Mouse (Mus musculus): ENCODE measurements around the gene Ano6. TPM values are rescaled to one million over a fixed set of nuclear protein-coding genes. Genes with fewer than 3 reads are reported as not detected.

The Ano6 gene
- polyA plus RNA-seq, 1 experiment from 2014 or later, result 27.8 TPM

GRCm38 (mm10) chr15:95890368-95890767 lies 99.7 kb downstream of the Ano6 start:
- Histone ChIP-seq H3K9ac (replicated peaks; ENCODE audit: low read length) (no peak overlapping the region), H3K4me1 (ENCODE audit: control insufficient read depth, insufficient read depth, low read length) (peaks cover 7% of the 10 kb centered on the region), H3K4me2 (ENCODE audit: low read length) (no peak overlapping the region), H3K9me3 (ENCODE audit: control insufficient read depth, low read length) (no peaks in the 10 kb centered on the region), H3K27me3 (ENCODE audit: control insufficient read depth, insufficient read depth, low read length) (no peaks in the 10 kb centered on the region), H3K36me3 (ENCODE audit: control insufficient read depth, insufficient read depth, low read length) (no peaks in the 10 kb centered on the region; the same call in 1 of the 2 replicates), H3K27ac (replicated peaks; ENCODE audit: low read depth, low read length) (no peak overlapping the region), H3K4me3 (replicated peaks; ENCODE audit: low read depth, low read length) (no peak overlapping the region)
- DNase-seq (no peak), ATAC-seq (ENCODE audit: low FRiP score, low TSS enrichment) (no peak)
- WGBS, result 92% methylated on average over 5 of the region's 5 CpGs

GRCm38 (mm10) chr15:95892171-95892570 lies 101.5 kb downstream of the Ano6 start:
- H3K27me3 ChIP-seq (ENCODE audit: control insufficient read depth, insufficient read depth, low read length), result no peaks in the 10 kb centered on the region
- H3K4me3 ChIP-seq (replicated peaks; ENCODE audit: low read depth, low read length), result no peak overlapping the region
- no peak overlapping the region for H3K27ac ChIP-seq (replicated peaks; ENCODE audit: low read depth, low read length)
- no peak for ATAC-seq (ENCODE audit: low FRiP score, low TSS enrichment)
- peaks cover 6% of the 10 kb centered on the region for H3K4me1 ChIP-seq (ENCODE audit: control insufficient read depth, insufficient read depth, low read length)
- no peaks in the 10 kb centered on the region; the same call in 1 of the 2 replicates for H3K36me3 ChIP-seq (ENCODE audit: control insufficient read depth, insufficient read depth, low read length)
- H3K9ac ChIP-seq (replicated peaks; ENCODE audit: low read length), result no peak overlapping the region
- no peaks in the 10 kb centered on the region for H3K9me3 ChIP-seq (ENCODE audit: control insufficient read depth, low read length)
- DNase-seq, result no peak
- no peak overlapping the region for H3K4me2 ChIP-seq (ENCODE audit: low read length)
- WGBS, result 87% methylated on average over 4 of the region's 4 CpGs

GRCm38 (mm10) chr15:95892929-95893328 lies 102.3 kb downstream of the Ano6 start:
- H3K36me3 ChIP-seq (ENCODE audit: control insufficient read depth, insufficient read depth, low read length), result no peaks in the 10 kb centered on the region; the same call in 1 of the 2 replicates
- 84% methylated on average over 10 of the region's 10 CpGs for WGBS
- no peak overlapping the region for H3K9ac ChIP-seq (replicated peaks; ENCODE audit: low read length)
- DNase-seq, result no peak
- no peaks in the 10 kb centered on the region for H3K27me3 ChIP-seq (ENCODE audit: control insufficient read depth, insufficient read depth, low read length)
- H3K4me1 ChIP-seq (ENCODE audit: control insufficient read depth, insufficient read depth, low read length), result no peaks in the 10 kb centered on the region
- H3K4me3 ChIP-seq (replicated peaks; ENCODE audit: low read depth, low read length), result no peak overlapping the region
- no peak overlapping the region for H3K27ac ChIP-seq (replicated peaks; ENCODE audit: low read depth, low read length)
- no peaks in the 10 kb centered on the region for H3K9me3 ChIP-seq (ENCODE audit: control insufficient read depth, low read length)
- H3K4me2 ChIP-seq (ENCODE audit: low read length), result no peak overlapping the region
- ATAC-seq (ENCODE audit: low FRiP score, low TSS enrichment), result no peak

- no peak overlapping the region for H3K4me2 ChIP-seq (ENCODE audit: low read length)
- no peak for ATAC-seq (ENCODE audit: low FRiP score, low TSS enrichment)
- H3K9me3 ChIP-seq (ENCODE audit: control insufficient read depth, low read length), result no peaks in the 10 kb centered on the region
- no peaks in the 10 kb centered on the region; the same call in 1 of the 2 replicates for H3K36me3 ChIP-seq (ENCODE audit: control insufficient read depth, insufficient read depth, low read length)
- no peak overlapping the region for H3K27ac ChIP-seq (replicated peaks; ENCODE audit: low read depth, low read length)
- H3K4me1 ChIP-seq (ENCODE audit: control insufficient read depth, insufficient read depth, low read length), result no peaks in the 10 kb centered on the region
- no peak overlapping the region for H3K9ac ChIP-seq (replicated peaks; ENCODE audit: low read length)
- no peak overlapping the region for H3K4me3 ChIP-seq (replicated peaks; ENCODE audit: low read depth, low read length)
- no peak for DNase-seq
- no peaks in the 10 kb centered on the region for H3K27me3 ChIP-seq (ENCODE audit: control insufficient read depth, insufficient read depth, low read length)
- 95% methylated on average over 7 of the region's 7 CpGs for WGBS
These were observed 105.1 kb downstream of the Ano6 start for GRCm38 (mm10) chr15:95895699-95896098.

- no peak overlapping the region for H3K9ac ChIP-seq (replicated peaks; ENCODE audit: low read length)
- no peaks in the 10 kb centered on the region for H3K9me3 ChIP-seq (ENCODE audit: control insufficient read depth, low read length)
- H3K36me3 ChIP-seq (ENCODE audit: control insufficient read depth, insufficient read depth, low read length), result no peaks in the 10 kb centered on the region; the same call in 1 of the 2 replicates
- no peak for DNase-seq
- no peak overlapping the region for H3K4me2 ChIP-seq (ENCODE audit: low read length)
- H3K4me3 ChIP-seq (replicated peaks; ENCODE audit: low read depth, low read length), result no peak overlapping the region
- H3K27me3 ChIP-seq (ENCODE audit: control insufficient read depth, insufficient read depth, low read length), result no peaks in the 10 kb centered on the region
- WGBS, result 74% methylated on average over 12 of the region's 12 CpGs
- no peak overlapping the region for H3K27ac ChIP-seq (replicated peaks; ENCODE audit: low read depth, low read length)
- H3K4me1 ChIP-seq (ENCODE audit: control insufficient read depth, insufficient read depth, low read length), result no peaks in the 10 kb centered on the region
- ATAC-seq (ENCODE audit: low FRiP score, low TSS enrichment), result no peak
These were observed 107.0 kb downstream of the Ano6 start for GRCm38 (mm10) chr15:95897653-95898052.

- Histone ChIP-seq H3K4me2 (ENCODE audit: low read length) (no peak overlapping the region), H3K27me3 (ENCODE audit: control insufficient read depth, insufficient read depth, low read length) (no peaks in the 10 kb centered on the region), H3K27ac (replicated peaks; ENCODE audit: low read depth, low read length) (no peak overlapping the region), H3K36me3 (ENCODE audit: control insufficient read depth, insufficient read depth, low read length) (no peaks in the 10 kb centered on the region; the same call in 1 of the 2 replicates), H3K9ac (replicated peaks; ENCODE audit: low read length) (no peak overlapping the region), H3K4me3 (replicated peaks; ENCODE audit: low read depth, low read length) (no peak overlapping the region), H3K9me3 (ENCODE audit: control insufficient read depth, low read length) (no peaks in the 10 kb centered on the region), H3K4me1 (ENCODE audit: control insufficient read depth, insufficient read depth, low read length) (no peaks in the 10 kb centered on the region)
- DNase-seq, result no peak
- no peak for ATAC-seq (ENCODE audit: low FRiP score, low TSS enrichment)
- 93% methylated on average over 6 of the region's 6 CpGs for WGBS
These were observed 107.8 kb downstream of the Ano6 start for GRCm38 (mm10) chr15:95898438-95898837.

GRCm38 (mm10) chr15:95902396-95902795 lies 111.8 kb downstream of the Ano6 start:
- ATAC-seq (ENCODE audit: low FRiP score, low TSS enrichment) (no peak), DNase-seq (no peak)
- H3K4me1 ChIP-seq (ENCODE audit: control insufficient read depth, insufficient read depth, low read length), result peaks cover 7% of the 10 kb centered on the region; the same call in 1 of the 2 replicates
- no peak overlapping the region for H3K4me2 ChIP-seq (ENCODE audit: low read length)
- no peaks in the 10 kb centered on the region for H3K36me3 ChIP-seq (ENCODE audit: control insufficient read depth, insufficient read depth, low read length)
- no peak overlapping the region for H3K27ac ChIP-seq (replicated peaks; ENCODE audit: low read depth, low read length)
- WGBS, result 90% methylated on average over 5 of the region's 5 CpGs
- H3K27me3 ChIP-seq (ENCODE audit: control insufficient read depth, insufficient read depth, low read length), result no peaks in the 10 kb centered on the region
- no peak overlapping the region for H3K4me3 ChIP-seq (replicated peaks; ENCODE audit: low read depth, low read length)
- no peaks in the 10 kb centered on the region for H3K9me3 ChIP-seq (ENCODE audit: control insufficient read depth, low read length)
- no peak overlapping the region for H3K9ac ChIP-seq (replicated peaks; ENCODE audit: low read length)

- H3K27me3 ChIP-seq (ENCODE audit: control insufficient read depth, insufficient read depth, low read length), result no peaks in the 10 kb centered on the region
- DNase-seq (peak; percentile 63), ATAC-seq (ENCODE audit: low FRiP score, low TSS enrichment) (no peak)
- no peak overlapping the region for H3K9ac ChIP-seq (replicated peaks; ENCODE audit: low read length)
- H3K4me3 ChIP-seq (replicated peaks; ENCODE audit: low read depth, low read length), result no peak overlapping the region
- no peaks in the 10 kb centered on the region for H3K9me3 ChIP-seq (ENCODE audit: control insufficient read depth, low read length)
- H3K27ac ChIP-seq (replicated peaks; ENCODE audit: low read depth, low read length), result no peak overlapping the region
- whole genome bisulfite sequencing, result 63% methylated on average over 14 of the region's 14 CpGs
- H3K36me3 ChIP-seq (ENCODE audit: control insufficient read depth, insufficient read depth, low read length), result no peaks in the 10 kb centered on the region
- 0 out of 2 replicates have a peak overlapping the region, but pooled peaks have one; percentile 4 for H3K4me2 ChIP-seq (ENCODE audit: low read length)
- H3K4me1 ChIP-seq (ENCODE audit: control insufficient read depth, insufficient read depth, low read length), result peaks cover 7% of the 10 kb centered on the region; the same call in 1 of the 2 replicates
These were observed 113.6 kb downstream of the Ano6 start for GRCm38 (mm10) chr15:95904247-95904646.

- ATAC-seq (ENCODE audit: low FRiP score, low TSS enrichment) (no peak), DNase-seq (no peak)
- H3K27ac ChIP-seq (replicated peaks; ENCODE audit: low read depth, low read length), result no peak overlapping the region
- no peaks in the 10 kb centered on the region for H3K36me3 ChIP-seq (ENCODE audit: control insufficient read depth, insufficient read depth, low read length)
- no peaks in the 10 kb centered on the region for H3K9me3 ChIP-seq (ENCODE audit: control insufficient read depth, low read length)
- H3K27me3 ChIP-seq (ENCODE audit: control insufficient read depth, insufficient read depth, low read length), result no peaks in the 10 kb centered on the region
- no peak overlapping the region for H3K9ac ChIP-seq (replicated peaks; ENCODE audit: low read length)
- no peak overlapping the region for H3K4me2 ChIP-seq (ENCODE audit: low read length)
- peaks cover 7% of the 10 kb centered on the region; the same call in 1 of the 2 replicates for H3K4me1 ChIP-seq (ENCODE audit: control insufficient read depth, insufficient read depth, low read length)
- no peak overlapping the region for H3K4me3 ChIP-seq (replicated peaks; ENCODE audit: low read depth, low read length)
- 86% methylated on average over 7 of the region's 7 CpGs for WGBS
These were observed 115.5 kb downstream of the Ano6 start for GRCm38 (mm10) chr15:95906017-95906749.
